8 mouse cellular contexts compared by ENCODE assay signal in the genomic region with DNA sequence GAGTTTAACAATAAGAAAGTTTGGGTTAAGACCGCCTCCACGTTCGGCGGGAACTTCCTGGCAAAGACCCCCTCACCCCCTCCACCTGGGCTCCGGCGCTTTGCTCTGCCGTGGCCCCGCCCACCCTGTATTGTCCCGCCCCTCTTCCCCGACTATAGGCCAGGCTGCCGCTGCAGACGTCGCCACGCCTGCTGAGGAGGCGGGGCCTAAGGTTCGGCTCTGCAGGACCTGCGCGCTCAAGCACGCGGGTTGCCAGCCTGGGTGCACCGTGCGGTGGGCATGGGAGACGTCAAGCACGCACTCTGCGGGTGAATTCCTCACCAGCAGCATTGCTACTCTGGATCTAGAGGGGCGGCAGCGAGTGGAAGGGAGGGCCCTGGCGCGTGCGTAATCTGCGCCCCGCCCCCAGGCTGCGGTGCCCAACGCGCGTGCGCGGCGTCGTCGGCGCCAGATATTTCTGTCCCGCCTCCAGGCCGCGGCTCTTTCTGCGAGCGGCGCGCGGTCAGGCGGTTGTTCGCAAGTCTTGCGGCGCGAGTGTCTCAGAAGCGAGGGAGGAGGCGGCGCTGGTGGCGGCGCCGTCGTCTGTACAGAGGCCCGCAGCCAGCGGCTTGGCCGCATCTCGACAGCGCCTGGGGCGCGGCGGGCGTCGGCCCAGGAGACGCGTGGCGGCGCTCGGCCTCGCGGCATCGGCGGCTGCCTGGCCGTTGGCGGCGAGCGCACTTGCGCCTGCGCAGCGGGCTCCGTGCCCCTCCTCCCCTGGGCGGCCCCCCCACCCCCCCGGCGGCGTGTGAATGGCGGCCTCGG. TPM values are rescaled to one million over a fixed set of nuclear protein-coding genes. Genes with fewer than 3 reads are reported as not detected.
A peak's percentile ranks its signal among the peaks of the same experiment; 100 is the strongest.
DNase-seq lines count a peak whose midpoint lies in the region; ATAC-seq and TF ChIP-seq lines count a peak whose summit lies in the region.

No protein-coding gene starts in this region.

- H3K9me3 ChIP-seq in heart, embryonic 13.5 days = no peaks in the 10 kb centered on the region
- no peaks in the 10 kb centered on the region for H3K9me3 ChIP-seq in kidney, postnatal 0 days (replicated peaks; ENCODE audit: low read length)
- H3K9me3 ChIP-seq in liver, embryonic 11.5 days (ENCODE audit: control insufficient read depth, low read length) = no peaks in the 10 kb centered on the region

- under 1% methylated on average over 90 of the region's 95 CpGs for WGBS in heart, embryonic 13.5 days
- under 1% methylated on average over 70 of the region's 95 CpGs for WGBS in kidney, postnatal 0 days
- under 1% methylated on average over 87 of the region's 95 CpGs for whole genome bisulfite sequencing in liver, embryonic 11.5 days

- 0 out of 2 replicates have a peak, but pooled peaks cover 5% of the 10 kb centered on the region for H3K4me1 ChIP-seq in brown adipose tissue, adult 24 weeks (ENCODE audit: control insufficient read depth, insufficient read depth, insufficient read length, low read length)
- peaks cover 28% of the 10 kb centered on the region for H3K4me1 ChIP-seq in heart, embryonic 13.5 days
- H3K4me1 ChIP-seq in kidney, postnatal 0 days (replicated peaks; ENCODE audit: insufficient read depth, low read length) = peaks cover 12% of the 10 kb centered on the region; the same call in 1 of the 2 replicates
- peaks cover 26% of the 10 kb centered on the region for H3K4me1 ChIP-seq in liver, embryonic 11.5 days (replicated peaks; ENCODE audit: control insufficient read depth, insufficient read depth, low read length)

- DNase-seq in kidney, postnatal 0 days (ENCODE audit: low spot score) = peak; percentile 95
- DNase-seq in liver, embryonic 11.5 days (ENCODE audit: low spot score) = peak; percentile 94
- DNase-seq in spleen, postnatal 4 days (ENCODE audit: low spot score in 2 of 2) = peak; percentile 93 to 98

- peaks cover 40% of the 10 kb centered on the region for H3K36me3 ChIP-seq in heart, embryonic 13.5 days
- peaks cover 26% of the 10 kb centered on the region for H3K36me3 ChIP-seq in kidney, postnatal 0 days (ENCODE audit: insufficient read depth, low read length)
- H3K36me3 ChIP-seq in liver, embryonic 11.5 days (ENCODE audit: control insufficient read depth, insufficient read depth, low read length) = peaks cover 38% of the 10 kb centered on the region
- H3K36me3 ChIP-seq in myocyte (ENCODE audit: control insufficient read depth, insufficient read depth) = peaks cover 25% of the 10 kb centered on the region

- H3K9ac ChIP-seq in heart, embryonic 13.5 days = peak overlapping the region; percentile 99
- peak overlapping the region; percentile 94 for H3K9ac ChIP-seq in kidney, postnatal 0 days (ENCODE audit: low read depth, low read length)
- peak overlapping the region; percentile 99 for H3K9ac ChIP-seq in liver, embryonic 11.5 days (ENCODE audit: low read depth, low read length)

- H3K4me3 ChIP-seq in brown adipose tissue, adult 24 weeks (ENCODE audit: insufficient read depth, low read depth, low read length) = peak overlapping the region; percentile 85
- peak overlapping the region; percentile 97 for H3K4me3 ChIP-seq in heart, embryonic 13.5 days
- H3K4me3 ChIP-seq in kidney, postnatal 0 days (replicated peaks; ENCODE audit: low read depth, low read length) = peak overlapping the region; percentile 91
- peak overlapping the region; percentile 98 for H3K4me3 ChIP-seq in liver, embryonic 11.5 days (ENCODE audit: low read depth, low read length)
- H3K4me3 ChIP-seq in myocyte = peak overlapping the region; percentile 51

- peak; percentile 98 for TF ChIP-seq POLR2A in myocyte (IDR thresholded peaks at IDR 0.05; ENCODE audit: insufficient read length, low read depth)

- H3K27ac ChIP-seq in brown adipose tissue, adult 24 weeks (replicated peaks; ENCODE audit: low read depth, low read length) = peak overlapping the region; percentile 80
- H3K27ac ChIP-seq in heart, embryonic 13.5 days (replicated peaks) = peak overlapping the region; percentile 100
- peak overlapping the region; percentile 99 for H3K27ac ChIP-seq in kidney, postnatal 0 days
- peak overlapping the region; percentile 100 for H3K27ac ChIP-seq in liver, embryonic 11.5 days (ENCODE audit: low read depth, low read length)

- peak overlapping the region; percentile 93 for H3K4me2 ChIP-seq in heart, embryonic 13.5 days
- peak overlapping the region; percentile 90 for H3K4me2 ChIP-seq in kidney, postnatal 0 days (ENCODE audit: low read length)
- H3K4me2 ChIP-seq in liver, embryonic 11.5 days = peak overlapping the region; percentile 100
- peak overlapping the region; percentile 96 for H3K4me2 ChIP-seq in myocyte (ENCODE audit: low read depth)

- H3ac ChIP-seq in myocyte (ENCODE audit: control insufficient read depth, insufficient read length) = peak overlapping the region; percentile 92

- H3K27me3 ChIP-seq in heart, embryonic 13.5 days (replicated peaks) = no peaks in the 10 kb centered on the region
- no peaks in the 10 kb centered on the region for H3K27me3 ChIP-seq in kidney, postnatal 0 days (ENCODE audit: insufficient read depth, low read length)
- H3K27me3 ChIP-seq in liver, embryonic 11.5 days (replicated peaks; ENCODE audit: control insufficient read depth, insufficient read depth, low read length) = no peaks in the 10 kb centered on the region
- no peaks in the 10 kb centered on the region for H3K27me3 ChIP-seq in myocyte (ENCODE audit: control insufficient read depth, insufficient read depth, insufficient read length)

- peak; percentile 80 for ATAC-seq in CD4-positive, CD25-positive, alpha-beta regulatory T cell, adult 4 months
- ATAC-seq in erythroid progenitor cell, adult 5-6 weeks (replicated peaks; ENCODE audit: low FRiP score, poor library complexity, severe bottlenecking) = peak; percentile 89
- ATAC-seq in heart, embryonic 13.5 days (ENCODE audit: extremely low read depth, insufficient number of reproducible peaks, low FRiP score, low TSS enrichment) = peak; percentile 81
- peak; percentile 82 for ATAC-seq in kidney, postnatal 0 days (replicated peaks; ENCODE audit: low FRiP score, low read depth)
- ATAC-seq in liver, embryonic 11.5 days (replicated peaks; ENCODE audit: low FRiP score) = peak; percentile 81

- peaks cover 31% of the 10 kb centered on the region for H3K79me2 ChIP-seq in myocyte (ENCODE audit: control insufficient read depth, insufficient read depth)

- no peak for TF ChIP-seq CTCF in kidney, postnatal 0 days (IDR thresholded peaks at IDR 0.05; ENCODE audit: low read depth)

RNA-seq across cellular contexts. Expression of a gene that starts 10.5 kb away (rescaled TPM):
- polyA plus RNA-seq in CD4-positive, CD25-positive, alpha-beta regulatory T cell, adult 4 months (2017; shearing (Covaris generic)) = 100 to 1,000 TPM; 259 to 278 TPM
- 194 and 239 TPM in 2 replicates for polyA plus RNA-seq in brown adipose tissue, adult 24 weeks (2012; ENCODE audit: insufficient read depth, insufficient read length, missing spikeins)
- total RNA-seq in erythroid progenitor cell, adult 5-6 weeks (2015; ENCODE audit: low replicate concordance) = 116 and 138 TPM in 2 replicates
- 125 and 153 TPM in 2 replicates for total RNA-seq in erythroid progenitor cell, adult 5-6 weeks (2017; ENCODE audit: low replicate concordance)
- 126 and 138 TPM in 2 replicates for polyA plus RNA-seq in heart, embryonic 13.5 days (2015; fragmentation: Nextera tagmentation; extraction: Ambion mirVana)
- polyA plus RNA-seq in kidney, postnatal 0 days (2015; fragmentation: Nextera tagmentation; extraction: Ambion mirVana) = 235 and 240 TPM in 2 replicates
- 134 and 142 TPM in 2 replicates for polyA plus RNA-seq in liver, embryonic 11.5 days (2014; fragmentation: Nextera tagmentation; extraction: Ambion mirVana)
- polyA plus RNA-seq in myocyte (2012; fragmentation: generic; extraction: Trizol) = 189 TPM

RNA-seq across cellular contexts. Expression of a gene that starts 13.9 kb away (rescaled TPM):
- 10 to 100 TPM in 1 of 2 experiments, 1 to 10 TPM in 1; 7.9 to 14.3 TPM for polyA plus RNA-seq in CD4-positive, CD25-positive, alpha-beta regulatory T cell, adult 4 months (2017; shearing (Covaris generic))
- 258 and 293 TPM in 2 replicates for polyA plus RNA-seq in brown adipose tissue, adult 24 weeks (2012; ENCODE audit: insufficient read depth, insufficient read length, missing spikeins)
- total RNA-seq in erythroid progenitor cell, adult 5-6 weeks (2015; ENCODE audit: low replicate concordance) = 70.0 and 96.9 TPM in 2 replicates
- total RNA-seq in erythroid progenitor cell, adult 5-6 weeks (2017; ENCODE audit: low replicate concordance) = 61.0 and 94.6 TPM in 2 replicates
- polyA plus RNA-seq in heart, embryonic 13.5 days (2015; fragmentation: Nextera tagmentation; extraction: Ambion mirVana) = 82.3 and 93.6 TPM in 2 replicates
- polyA plus RNA-seq in kidney, postnatal 0 days (2015; fragmentation: Nextera tagmentation; extraction: Ambion mirVana) = 123 and 134 TPM in 2 replicates
- 178 and 183 TPM in 2 replicates for polyA plus RNA-seq in liver, embryonic 11.5 days (2014; fragmentation: Nextera tagmentation; extraction: Ambion mirVana)
- polyA plus RNA-seq in myocyte (2012; fragmentation: generic; extraction: Trizol) = 227 TPM

RNA-seq across cellular contexts. Expression of a gene that starts 14.3 kb away (rescaled TPM):
- polyA plus RNA-seq in CD4-positive, CD25-positive, alpha-beta regulatory T cell, adult 4 months (2017; shearing (Covaris generic)) = 1 to 10 TPM; 5.6 to 7.4 TPM
- 2.1 and 4.0 TPM in 2 replicates for polyA plus RNA-seq in brown adipose tissue, adult 24 weeks (2012; ENCODE audit: insufficient read depth, insufficient read length, missing spikeins)
- 4.0 and 10.1 TPM in 2 replicates for total RNA-seq in erythroid progenitor cell, adult 5-6 weeks (2015; ENCODE audit: low replicate concordance)
- 6.7 and 7.6 TPM in 2 replicates for total RNA-seq in erythroid progenitor cell, adult 5-6 weeks (2017; ENCODE audit: low replicate concordance)
- polyA plus RNA-seq in heart, embryonic 13.5 days (2015; fragmentation: Nextera tagmentation; extraction: Ambion mirVana) = 15.1 and 16.9 TPM in 2 replicates
- polyA plus RNA-seq in kidney, postnatal 0 days (2015; fragmentation: Nextera tagmentation; extraction: Ambion mirVana) = 17.4 and 17.5 TPM in 2 replicates
- 27.5 and 27.9 TPM in 2 replicates for polyA plus RNA-seq in liver, embryonic 11.5 days (2014; fragmentation: Nextera tagmentation; extraction: Ambion mirVana)
- 8.2 TPM for polyA plus RNA-seq in myocyte (2012; fragmentation: generic; extraction: Trizol)

RNA-seq across cellular contexts. Expression of a gene that starts 25.2 kb away (rescaled TPM):
- polyA plus RNA-seq in CD4-positive, CD25-positive, alpha-beta regulatory T cell, adult 4 months (2017; shearing (Covaris generic)) = 10 to 100 TPM; 37.1 to 75.2 TPM
- 39.4 and 56.3 TPM in 2 replicates for polyA plus RNA-seq in brown adipose tissue, adult 24 weeks (2012; ENCODE audit: insufficient read depth, insufficient read length, missing spikeins)
- 194 and 220 TPM in 2 replicates for total RNA-seq in erythroid progenitor cell, adult 5-6 weeks (2015; ENCODE audit: low replicate concordance)
- total RNA-seq in erythroid progenitor cell, adult 5-6 weeks (2017; ENCODE audit: low replicate concordance) = 137 and 141 TPM in 2 replicates
- polyA plus RNA-seq in heart, embryonic 13.5 days (2015; fragmentation: Nextera tagmentation; extraction: Ambion mirVana) = 155 and 165 TPM in 2 replicates
- 195 and 197 TPM in 2 replicates for polyA plus RNA-seq in kidney, postnatal 0 days (2015; fragmentation: Nextera tagmentation; extraction: Ambion mirVana)
- polyA plus RNA-seq in liver, embryonic 11.5 days (2014; fragmentation: Nextera tagmentation; extraction: Ambion mirVana) = 339 and 346 TPM in 2 replicates
- polyA plus RNA-seq in myocyte (2012; fragmentation: generic; extraction: Trizol) = 252 TPM

RNA-seq across cellular contexts. Expression of a gene that starts 26.1 kb away (rescaled TPM):
- under 1 TPM in 1 of 2 experiments, not detected in 1; 0.54 TPM for polyA plus RNA-seq in CD4-positive, CD25-positive, alpha-beta regulatory T cell, adult 4 months (2017; shearing (Covaris generic))
- not detected in 2 replicates for polyA plus RNA-seq in brown adipose tissue, adult 24 weeks (2012; ENCODE audit: insufficient read depth, insufficient read length, missing spikeins)
- total RNA-seq in erythroid progenitor cell, adult 5-6 weeks (2015; ENCODE audit: low replicate concordance) = not detected in 2 replicates
- total RNA-seq in erythroid progenitor cell, adult 5-6 weeks (2017; ENCODE audit: low replicate concordance) = not detected in 2 replicates
- polyA plus RNA-seq in heart, embryonic 13.5 days (2015; fragmentation: Nextera tagmentation; extraction: Ambion mirVana) = 0.11 and 0.14 TPM in 2 replicates
- polyA plus RNA-seq in kidney, postnatal 0 days (2015; fragmentation: Nextera tagmentation; extraction: Ambion mirVana) = 0.07 and 0.11 TPM in 2 replicates
- 0.52 and 1.1 TPM in 2 replicates for polyA plus RNA-seq in liver, embryonic 11.5 days (2014; fragmentation: Nextera tagmentation; extraction: Ambion mirVana)
- not detected for polyA plus RNA-seq in myocyte (2012; fragmentation: generic; extraction: Trizol)

Comparison
In these comparisons a context has a peak if more than half of its experiments do, and no peak if none do; other contexts are left out.
1. Peak in every context shown above with its lines: DNase-seq, ATAC-seq, H3K4me3 ChIP-seq and H3K27ac ChIP-seq.